Mouse (Mus musculus): ENCODE measurements around the gene 2300009A05Rik. TPM values are rescaled to one million over a fixed set of nuclear protein-coding genes. Genes with fewer than 3 reads are reported as not detected.

Gene 2300009A05Rik
- polyA plus RNA-seq (2012; rRNA removed), result 66.4 and 110 TPM in 2 replicates

DNA sequence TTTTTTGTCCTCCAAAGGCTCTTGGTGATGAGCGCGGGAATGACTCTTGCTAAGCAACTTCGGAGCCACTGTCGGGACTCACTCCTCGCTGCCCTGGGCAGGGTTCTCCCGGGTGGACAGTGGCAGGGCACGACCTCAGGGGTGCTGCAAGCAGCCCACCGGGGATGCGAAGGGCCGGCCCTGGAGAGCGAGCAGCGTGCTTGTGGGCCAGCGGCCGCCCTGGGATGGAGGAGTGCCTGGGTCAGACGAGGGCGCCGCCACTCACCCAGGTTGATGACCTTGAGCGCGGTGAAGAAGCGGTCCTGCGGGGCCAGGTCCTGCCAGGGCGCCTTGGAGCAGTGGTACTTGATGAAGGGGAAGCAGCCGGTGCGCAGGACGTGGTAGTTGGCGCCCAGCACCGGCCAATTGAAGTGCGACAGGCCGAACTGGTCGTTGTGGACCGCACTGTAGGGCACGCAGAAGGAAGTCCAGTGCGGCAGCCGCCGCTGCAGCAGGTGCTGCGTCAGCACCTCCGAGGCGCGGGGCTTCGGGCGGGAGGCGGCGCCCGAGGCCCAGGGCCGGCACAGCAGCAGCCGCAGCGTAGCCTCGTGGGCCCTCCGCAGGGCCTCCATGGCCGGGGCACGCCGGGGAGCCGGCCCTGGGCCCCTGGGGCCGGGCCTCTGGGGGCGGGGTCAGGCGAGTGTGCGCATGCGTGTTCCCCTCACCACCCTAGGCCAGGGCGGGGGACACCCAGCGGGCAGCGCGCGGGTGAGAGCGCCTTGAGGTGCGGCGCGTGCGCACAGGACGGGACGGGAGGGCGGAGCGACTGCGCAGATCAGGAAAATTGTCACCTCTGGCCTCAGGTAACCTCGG is at the start of gene 2300009A05Rik:
Gene 2300009A05Rik, minus strand, starts transcription at position 636 of the 852 bp plus-strand sequence.
- WGBS, result under 1% methylated on average over 74 of the region's 74 CpGs
- TF ChIP-seq CTCF (IDR thresholded peaks at IDR 0.05; ENCODE audit: extremely low read depth, insufficient read length, insufficient replicate concordance, low read depth, low read length), result peak; percentile 5; the same call in 1 of the 2 replicates
- TF ChIP-seq POLR2A (IDR thresholded peaks at IDR 0.05; ENCODE audit: low read depth, low read length), result peak; percentile 82
- Histone ChIP-seq H3K27me3 (ENCODE audit: control insufficient read depth, insufficient read depth, low read length) (no peaks in the 10 kb centered on the region), H3K36me3 (ENCODE audit: control insufficient read depth, insufficient read depth, low read length) (peaks cover 3% of the 10 kb centered on the region; the same call in 1 of the 2 replicates), H3K4me3 (ENCODE audit: low read depth, low read length) (peak within 1 kb of the TSS; percentile 78), H3K4me1 (ENCODE audit: control insufficient read depth, insufficient read depth, insufficient read length, low read length) (peaks cover 3% of the 10 kb centered on the region; the same call in 1 of the 2 replicates), H3K27ac (ENCODE audit: insufficient read depth, low read depth, low read length) (peak within 1 kb of the TSS; percentile 85)

DNA sequence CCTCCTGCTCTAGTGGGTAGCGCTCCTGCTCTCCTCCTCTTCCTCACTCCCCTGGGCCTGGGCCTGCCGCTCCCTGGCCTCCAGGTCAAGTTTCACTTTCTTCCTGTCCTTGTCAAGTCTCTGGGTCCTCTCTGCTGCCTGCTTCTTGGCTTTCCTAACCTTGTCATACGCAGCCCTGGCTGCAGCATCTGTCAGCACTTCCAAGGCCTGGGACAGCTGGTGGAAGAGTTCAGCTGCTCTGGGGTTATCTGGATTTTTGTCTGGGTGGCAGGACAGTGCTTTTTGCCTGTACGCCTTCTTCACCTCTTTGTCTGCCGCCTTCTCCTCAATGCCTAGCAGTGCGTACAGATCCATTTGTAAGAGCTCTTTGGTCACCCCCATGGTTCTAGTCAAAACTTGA is 44.6 kb upstream of the 2300009A05Rik start:
- no peaks in the 10 kb centered on the region for H3K4me1 ChIP-seq (ENCODE audit: control insufficient read depth, insufficient read depth, insufficient read length, low read length)
- H3K27ac ChIP-seq (ENCODE audit: insufficient read depth, low read depth, low read length), result no peak overlapping the region
- WGBS, result 86% methylated on average over 6 of the region's 6 CpGs
- H3K4me3 ChIP-seq (ENCODE audit: low read depth, low read length), result no peak overlapping the region
- no peaks in the 10 kb centered on the region for H3K36me3 ChIP-seq (ENCODE audit: control insufficient read depth, insufficient read depth, low read length)
- peaks cover 3% of the 10 kb centered on the region; the same call in 1 of the 2 replicates for H3K27me3 ChIP-seq (ENCODE audit: control insufficient read depth, insufficient read depth, low read length)
- TF ChIP-seq POLR2A (IDR thresholded peaks at IDR 0.05; ENCODE audit: low read depth, low read length) (no peak), CTCF (IDR thresholded peaks at IDR 0.05; ENCODE audit: extremely low read depth, insufficient read length, insufficient replicate concordance, low read depth, low read length) (no peak)

- H3K4me3 ChIP-seq (ENCODE audit: low read depth, low read length), result no peak overlapping the region
- no peaks in the 10 kb centered on the region for H3K36me3 ChIP-seq (ENCODE audit: control insufficient read depth, insufficient read depth, low read length)
- TF ChIP-seq POLR2A (IDR thresholded peaks at IDR 0.05; ENCODE audit: low read depth, low read length) (no peak), CTCF (IDR thresholded peaks at IDR 0.05; ENCODE audit: extremely low read depth, insufficient read length, insufficient replicate concordance, low read depth, low read length) (no peak)
- 0 out of 2 replicates have a peak, but pooled peaks cover 2% of the 10 kb centered on the region for H3K4me1 ChIP-seq (ENCODE audit: control insufficient read depth, insufficient read depth, insufficient read length, low read length)
- WGBS, result 35% methylated on average over 1 of the region's 1 CpGs
- H3K27me3 ChIP-seq (ENCODE audit: control insufficient read depth, insufficient read depth, low read length), result no peaks in the 10 kb centered on the region
- no peak overlapping the region for H3K27ac ChIP-seq (ENCODE audit: insufficient read depth, low read depth, low read length)
Measured at GRCm38 (mm10) chr9:63430652-63431051, 31.6 kb upstream of the 2300009A05Rik start.

- WGBS, result 33% methylated on average over 9 of the region's 9 CpGs
- TF ChIP-seq CTCF (IDR thresholded peaks at IDR 0.05; ENCODE audit: extremely low read depth, insufficient read length, insufficient replicate concordance, low read depth, low read length) (no peak), POLR2A (IDR thresholded peaks at IDR 0.05; ENCODE audit: low read depth, low read length) (no peak)
- H3K4me1 ChIP-seq (ENCODE audit: control insufficient read depth, insufficient read depth, insufficient read length, low read length), result no peaks in the 10 kb centered on the region
Measured at GRCm38 (mm10) chr9:63421096-63421736, 22.2 kb upstream of the 2300009A05Rik start.

DNA sequence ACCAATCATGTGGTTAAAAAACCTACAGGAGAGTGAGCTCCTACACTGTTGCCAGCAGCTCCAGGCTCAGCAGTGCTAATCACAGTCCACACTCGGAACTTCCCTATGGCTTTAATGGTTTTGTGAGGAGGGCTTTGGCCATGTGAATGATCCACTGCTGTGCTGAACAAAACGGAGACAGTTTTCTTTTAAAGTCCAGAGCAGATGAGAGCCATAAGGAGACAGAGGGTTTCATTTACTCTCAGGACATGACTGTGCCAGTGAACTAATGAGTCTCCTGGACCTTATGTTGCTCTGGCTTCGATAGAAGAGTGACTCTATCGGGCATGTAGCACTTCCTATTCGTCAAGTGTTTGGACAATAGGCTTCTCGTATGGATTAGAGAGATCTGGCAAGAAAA is 21.4 kb upstream of the 2300009A05Rik start:
- Histone ChIP-seq H3K4me1 (ENCODE audit: control insufficient read depth, insufficient read depth, insufficient read length, low read length) (no peaks in the 10 kb centered on the region), H3K27ac (ENCODE audit: insufficient read depth, low read depth, low read length) (no peak overlapping the region), H3K36me3 (ENCODE audit: control insufficient read depth, insufficient read depth, low read length) (no peaks in the 10 kb centered on the region), H3K27me3 (ENCODE audit: control insufficient read depth, insufficient read depth, low read length) (no peaks in the 10 kb centered on the region), H3K4me3 (ENCODE audit: low read depth, low read length) (no peak overlapping the region)
- no peak for TF ChIP-seq CTCF (IDR thresholded peaks at IDR 0.05; ENCODE audit: extremely low read depth, insufficient read length, insufficient replicate concordance, low read depth, low read length)
- TF ChIP-seq POLR2A (IDR thresholded peaks at IDR 0.05; ENCODE audit: low read depth, low read length), result no peak
- WGBS, result 83% methylated on average over 6 of the region's 6 CpGs

More at GRCm38 (mm10) chr9:63421096-63421736, 22.2 kb upstream of the 2300009A05Rik start:
- Histone ChIP-seq H3K4me3 (ENCODE audit: low read depth, low read length) (no peak overlapping the region), H3K27me3 (ENCODE audit: control insufficient read depth, insufficient read depth, low read length) (no peaks in the 10 kb centered on the region), H3K27ac (ENCODE audit: insufficient read depth, low read depth, low read length) (no peak overlapping the region), H3K36me3 (ENCODE audit: control insufficient read depth, insufficient read depth, low read length) (no peaks in the 10 kb centered on the region)

GRCm38 (mm10) chr9:63400176-63400575 is 1.1 kb upstream of the 2300009A05Rik start:
- 89% methylated on average over 1 of the region's 1 CpGs for WGBS
- H3K4me3 ChIP-seq (ENCODE audit: low read depth, low read length), result no peak overlapping the region
- H3K4me1 ChIP-seq (ENCODE audit: control insufficient read depth, insufficient read depth, insufficient read length, low read length), result peaks cover 3% of the 10 kb centered on the region; the same call in 1 of the 2 replicates
- no peak overlapping the region for H3K27ac ChIP-seq (ENCODE audit: insufficient read depth, low read depth, low read length)
- TF ChIP-seq POLR2A (IDR thresholded peaks at IDR 0.05; ENCODE audit: low read depth, low read length) (no peak), CTCF (IDR thresholded peaks at IDR 0.05; ENCODE audit: extremely low read depth, insufficient read length, insufficient replicate concordance, low read depth, low read length) (no peak)
- H3K27me3 ChIP-seq (ENCODE audit: control insufficient read depth, insufficient read depth, low read length), result no peaks in the 10 kb centered on the region
- H3K36me3 ChIP-seq (ENCODE audit: control insufficient read depth, insufficient read depth, low read length), result peaks cover 2% of the 10 kb centered on the region; the same call in 1 of the 2 replicates

DNA sequence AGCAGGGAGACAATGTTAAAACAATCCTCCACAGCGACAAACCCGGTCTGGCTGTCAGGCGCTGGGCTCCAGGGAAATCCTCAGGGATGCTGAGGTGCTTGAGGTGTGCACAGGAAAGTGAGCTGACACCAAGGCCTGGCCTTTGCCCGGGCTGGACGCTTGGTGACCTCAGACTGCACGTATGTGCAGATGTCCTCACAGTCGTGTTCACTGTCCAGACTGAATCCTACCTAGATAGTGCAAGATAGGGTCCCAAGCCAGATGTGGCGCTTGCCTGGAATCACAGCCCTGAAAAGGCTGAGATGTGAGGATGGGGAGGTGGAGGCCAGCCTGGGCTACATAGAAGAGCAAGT is 393 bp upstream of the 2300009A05Rik start:
- peak overlapping the region; percentile 78 for H3K4me3 ChIP-seq (ENCODE audit: low read depth, low read length)
- TF ChIP-seq CTCF (IDR thresholded peaks at IDR 0.05; ENCODE audit: extremely low read depth, insufficient read length, insufficient replicate concordance, low read depth, low read length) (no peak), POLR2A (IDR thresholded peaks at IDR 0.05; ENCODE audit: low read depth, low read length) (no peak)
- H3K27me3 ChIP-seq (ENCODE audit: control insufficient read depth, insufficient read depth, low read length), result no peaks in the 10 kb centered on the region
- H3K27ac ChIP-seq (ENCODE audit: insufficient read depth, low read depth, low read length), result peak overlapping the region; percentile 65
- H3K36me3 ChIP-seq (ENCODE audit: control insufficient read depth, insufficient read depth, low read length), result peaks cover 2% of the 10 kb centered on the region; the same call in 1 of the 2 replicates
- 3% methylated on average over 8 of the region's 8 CpGs for WGBS
- H3K4me1 ChIP-seq (ENCODE audit: control insufficient read depth, insufficient read depth, insufficient read length, low read length), result peaks cover 3% of the 10 kb centered on the region; the same call in 1 of the 2 replicates
